Mouse (Mus musculus): Measurements from ENCODE around the gene Dnajb6.
"Not testable (repeated sequence)": the region's sequence is repeated elsewhere in the genome, so short reads cannot be mapped to it uniquely, and the experiment has no call there.

Gene Dnajb6

GRCm38 (mm10) chr5:29759318-29759717, 23.8 kb downstream of the Dnajb6 start:
- in situ Hi-C loops (cut with MboI, MseI), result no loop called here

- in situ Hi-C loops (cut with MboI, MseI), result no loop called here
Measured at GRCm38 (mm10) chr5:29770935-29771334, 35.4 kb downstream of the Dnajb6 start.

GRCm38 (mm10) chr5:29772038-29772437, 36.5 kb downstream of the Dnajb6 start:
- in situ Hi-C loops (cut with MboI, MseI), result no loop called here

DNA sequence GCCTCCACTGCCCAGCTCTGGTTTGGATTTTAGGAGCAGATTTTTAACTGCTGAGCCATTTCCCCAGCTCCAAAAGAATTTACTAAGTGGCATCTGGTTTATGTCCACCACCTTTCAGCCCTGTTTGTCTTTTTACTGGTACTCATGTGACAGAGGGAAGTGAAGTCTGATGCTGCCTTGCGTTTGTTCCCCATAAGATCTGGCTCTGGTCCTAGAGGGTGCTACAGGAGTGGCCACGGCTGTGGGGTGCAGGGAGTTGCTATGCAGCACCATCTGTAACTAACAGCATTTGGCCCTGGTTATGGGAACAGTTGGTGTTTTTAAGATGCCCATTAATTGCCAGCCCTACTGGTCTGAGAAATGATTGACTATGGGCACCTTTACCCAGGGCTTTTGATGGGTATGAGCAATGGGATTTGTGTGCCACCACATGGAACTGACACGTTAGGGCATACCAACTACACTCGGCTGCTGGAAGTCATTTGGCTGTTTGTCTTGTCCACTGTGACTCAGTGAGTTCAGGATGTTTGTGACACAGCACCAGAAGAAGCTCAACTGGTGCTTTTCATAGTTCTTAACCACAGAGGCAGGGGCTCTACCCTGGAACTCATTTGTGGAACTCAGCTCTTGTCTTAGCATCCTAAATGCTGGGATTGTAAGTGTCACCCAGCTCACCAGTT, 37.3 kb downstream of the Dnajb6 start:
- in situ Hi-C loops (cut with MboI, MseI), result no loop called here

DNA sequence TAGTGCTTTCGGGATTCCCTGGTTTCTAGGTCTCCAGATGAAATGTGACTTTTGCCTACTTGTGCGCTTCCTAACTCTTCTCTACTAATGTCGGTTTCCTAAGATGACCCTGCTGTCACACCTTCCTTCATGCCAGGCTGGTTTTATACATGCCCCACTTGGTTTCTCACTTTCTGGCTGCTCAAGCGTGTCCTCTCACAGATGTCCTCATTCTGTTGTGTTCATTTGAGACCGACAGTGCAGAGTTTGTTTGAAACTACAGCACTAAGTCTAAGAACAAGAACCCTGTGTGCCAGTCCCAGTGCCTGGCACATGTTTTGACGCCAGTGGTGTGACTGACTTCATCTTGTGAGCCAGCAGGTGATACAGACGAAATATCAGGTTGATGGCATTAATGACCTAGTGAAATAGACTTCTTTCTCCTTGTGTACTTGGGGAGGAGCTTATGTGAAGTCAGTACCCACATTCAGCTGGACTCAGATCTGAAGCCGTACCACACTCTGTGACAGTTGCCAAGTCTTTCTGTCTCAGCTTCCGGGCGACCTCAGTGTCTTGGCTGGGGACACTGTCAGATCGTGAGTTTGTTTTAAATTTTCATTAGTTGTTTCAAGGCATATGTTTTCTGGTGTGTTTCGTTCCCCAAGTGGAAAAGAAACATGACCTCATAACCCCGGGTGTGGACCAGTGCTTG, 38.1 kb downstream of the Dnajb6 start:
- in situ Hi-C loops (cut with MboI, MseI), result no loop called here

GRCm38 (mm10) chr5:29775437-29775836, 39.9 kb downstream of the Dnajb6 start:
- in situ Hi-C loops (cut with MboI, MseI), result no loop called here

DNA sequence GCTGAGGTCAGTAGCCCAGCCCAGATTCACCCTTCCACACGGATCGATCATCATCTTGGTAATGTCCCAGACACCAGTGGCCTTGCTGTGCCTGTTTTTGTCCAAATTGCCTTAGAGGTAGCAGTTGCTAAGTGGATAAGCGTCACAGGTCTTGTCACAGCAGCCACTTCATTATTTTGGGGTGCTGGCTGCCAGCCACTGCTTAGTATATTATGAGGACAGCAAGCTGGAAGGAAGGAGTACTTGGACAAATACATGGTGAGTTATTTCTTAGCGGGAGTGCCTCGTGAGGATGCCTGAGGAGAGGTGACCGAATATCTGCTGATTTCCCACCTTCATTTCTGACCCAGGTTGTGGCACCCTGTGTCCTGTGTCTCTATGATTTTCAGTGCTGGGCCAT, 42.5 kb downstream of the Dnajb6 start:
- in situ Hi-C loops (cut with MboI, MseI), result no loop called here

- in situ Hi-C loops (cut with MboI, MseI), result not testable (repeated sequence)
Measured at GRCm38 (mm10) chr5:29779733-29780132, 44.2 kb downstream of the Dnajb6 start.

- in situ Hi-C loops (cut with MboI, MseI), result no loop called here
Measured at GRCm38 (mm10) chr5:29782261-29782660, 46.8 kb downstream of the Dnajb6 start.

GRCm38 (mm10) chr5:29784906-29785305, 49.4 kb downstream of the Dnajb6 start:
- in situ Hi-C loops (cut with MboI, MseI), result not testable (repeated sequence)

GRCm38 (mm10) chr5:29785953-29786352, 50.5 kb downstream of the Dnajb6 start:
- in situ Hi-C loops (cut with MboI, MseI), result not testable (repeated sequence)

DNA sequence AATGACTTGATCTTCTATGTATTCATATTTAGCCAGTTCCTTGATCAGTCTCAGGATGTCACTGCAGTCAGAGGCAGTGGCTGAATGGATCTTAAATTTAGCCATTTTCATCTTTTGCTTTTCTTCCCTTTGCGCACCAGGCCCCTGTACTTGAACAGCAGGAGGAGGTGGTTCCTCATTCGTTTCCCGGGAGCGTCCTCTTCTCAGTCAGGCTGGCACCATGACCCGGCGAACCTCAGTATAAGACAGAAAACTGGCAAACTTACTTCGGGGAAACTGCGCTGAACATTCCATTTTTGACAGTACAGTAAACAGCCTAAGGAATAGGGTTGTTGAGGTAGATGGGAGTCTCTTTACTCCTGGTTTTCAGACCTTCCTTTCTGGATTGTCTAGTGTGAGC, 59.4 kb downstream of the Dnajb6 start:
- in situ Hi-C loops (cut with MboI, MseI), result not testable (repeated sequence)

- in situ Hi-C loops (cut with MboI, MseI), result loop anchor here in 1 of 2 experiments (5.0 kb wide), 1 partner anchor 688 kb away; no protein-coding TSS in a partner anchor
Measured at GRCm38 (mm10) chr5:29808940-29809339, 73.5 kb downstream of the Dnajb6 start.

DNA sequence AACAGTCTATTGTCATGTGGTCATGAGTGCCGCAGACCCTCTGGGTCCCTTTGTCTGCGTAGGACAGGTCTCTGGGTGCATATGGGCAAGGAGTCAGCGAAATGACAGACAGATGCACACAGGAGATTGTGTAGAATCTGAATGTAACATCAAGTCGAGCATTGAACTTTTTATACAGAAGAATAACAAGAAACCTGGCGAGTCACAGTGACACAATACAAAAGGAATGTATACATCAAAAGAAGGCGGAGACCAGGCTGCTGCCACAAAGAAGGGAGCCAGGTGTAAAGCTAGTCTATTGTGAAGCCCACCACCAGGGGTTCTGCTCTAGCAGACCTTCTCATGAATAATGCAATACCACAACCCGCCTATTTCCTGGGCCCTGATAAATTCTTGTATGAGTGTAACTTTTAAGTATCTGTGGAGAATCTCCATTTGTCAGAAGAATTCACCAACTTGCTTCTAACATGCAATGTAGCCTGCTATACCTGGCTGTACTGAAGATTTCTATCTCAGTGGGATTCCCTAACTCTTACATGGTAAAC, 76.0 kb downstream of the Dnajb6 start:
- in situ Hi-C loops (cut with MboI, MseI), result not testable (repeated sequence)

DNA sequence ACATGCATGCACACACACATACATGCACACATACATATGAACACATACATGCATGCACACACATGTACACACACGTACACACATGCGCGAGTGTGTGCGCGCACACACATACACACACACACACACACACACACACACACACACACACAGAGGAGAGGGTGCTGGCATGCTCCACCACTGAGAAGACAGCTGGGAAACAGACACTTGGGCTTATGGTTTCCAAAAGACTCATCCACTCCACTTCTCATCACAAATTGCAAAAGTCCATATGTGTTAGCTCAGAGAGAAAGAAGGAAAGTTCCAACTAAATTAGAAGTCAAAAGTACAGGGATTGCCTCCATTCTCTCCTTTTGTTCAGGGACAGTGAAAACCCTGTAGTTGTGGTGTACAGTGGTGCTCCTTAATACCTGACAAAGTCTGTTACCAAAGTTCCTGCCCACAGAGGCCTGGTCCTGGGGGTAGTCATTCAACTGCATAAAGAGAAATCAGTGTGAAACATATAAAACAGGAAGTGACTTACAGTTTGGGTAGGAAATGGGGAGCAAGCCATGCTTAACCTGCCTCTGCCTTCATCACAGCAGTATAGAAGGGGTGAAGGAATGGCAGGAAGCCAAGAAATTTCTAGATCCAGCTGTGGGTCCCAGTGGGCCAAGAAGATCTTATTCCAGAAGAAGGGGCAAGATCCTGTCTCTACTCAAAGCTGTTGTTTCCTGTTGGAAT, 81.2 kb downstream of the Dnajb6 start:
- in situ Hi-C loops (cut with MboI, MseI), result no loop called here

DNA sequence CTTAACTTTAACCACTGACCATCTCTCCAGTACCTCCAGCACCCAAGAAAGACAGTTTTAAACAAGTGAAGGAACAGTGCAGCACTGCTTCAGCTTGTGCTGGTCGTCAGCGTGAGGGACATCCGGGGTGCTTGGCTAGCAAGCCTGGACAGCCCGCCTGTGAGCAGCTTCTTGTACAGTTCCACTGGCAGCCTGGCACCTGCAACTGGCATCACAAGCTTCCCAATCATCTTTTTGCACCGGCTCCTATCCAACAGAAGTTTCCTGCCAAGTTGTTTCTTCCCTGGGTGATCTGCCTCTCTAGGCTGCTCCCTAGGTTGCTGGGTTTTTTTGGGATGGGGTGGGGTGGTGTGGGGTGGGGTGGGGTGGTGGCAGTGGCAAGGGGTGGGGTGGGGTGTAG, 81.9 kb downstream of the Dnajb6 start:
- in situ Hi-C loops (cut with MboI, MseI), result no loop called here

- in situ Hi-C loops (cut with MboI, MseI), result no loop called here
Measured at GRCm38 (mm10) chr5:29818287-29818686, 82.8 kb downstream of the Dnajb6 start.

DNA sequence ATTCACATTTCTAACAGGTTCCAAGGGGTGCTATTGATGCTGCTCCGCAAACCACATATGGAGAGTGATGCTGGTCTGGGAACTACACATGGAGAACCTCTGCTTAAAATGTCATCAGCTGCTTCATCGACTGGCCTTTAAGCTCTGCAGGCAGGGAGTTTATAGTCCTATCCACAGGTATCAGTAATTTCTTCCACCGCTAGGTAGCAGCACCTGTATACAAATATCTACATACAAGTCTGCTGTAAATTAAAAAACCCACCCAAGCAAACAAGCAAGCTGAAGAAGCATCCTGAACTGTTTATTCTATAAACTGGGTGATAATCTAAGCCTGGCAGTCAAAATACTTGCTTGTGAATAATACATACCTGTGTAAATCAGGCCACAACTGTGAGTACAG, 89.3 kb downstream of the Dnajb6 start:
- in situ Hi-C loops (cut with MboI, MseI), result loop anchor here in 1 of 2 experiments (5.0 kb wide), 1 partner anchor 188 kb away; the partner anchor contains the start of gene Il6

DNA sequence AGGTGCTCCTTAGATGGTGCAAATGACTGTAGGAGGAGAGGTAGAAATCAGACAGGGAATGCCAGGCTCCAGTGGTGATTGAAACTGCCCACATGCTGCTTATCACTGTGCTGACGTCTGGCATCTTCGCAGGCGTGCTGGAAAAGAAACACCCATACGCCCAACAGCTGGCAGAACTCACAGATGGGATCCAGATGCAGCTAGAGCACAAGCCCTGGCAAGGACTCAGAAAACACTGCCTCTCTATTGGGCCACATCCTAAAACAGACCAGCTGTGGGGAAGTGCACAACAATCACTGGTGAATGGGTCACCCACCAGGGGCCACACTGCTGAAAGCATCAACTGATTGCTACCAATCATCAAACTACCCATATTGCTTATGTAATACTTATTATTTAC, 91.3 kb downstream of the Dnajb6 start:
- in situ Hi-C loops (cut with MboI, MseI), result loop anchor here in 1 of 2 experiments (5.0 kb wide), 1 partner anchor 186 kb away; the partner anchor contains the start of gene Il6

GRCm38 (mm10) chr5:29842444-29843166, 107.1 kb downstream of the Dnajb6 start:
- in situ Hi-C loops (cut with MboI, MseI), result no loop called here

- in situ Hi-C loops (cut with MboI, MseI), result no loop called here
Measured at GRCm38 (mm10) chr5:29845038-29845437, 109.5 kb downstream of the Dnajb6 start.

All from T-helper 17 cell (primary cell).